Mouse (Mus musculus): ENCODE data around the gene Tas2r126. TPM values are rescaled to one million over a fixed set of nuclear protein-coding genes. Genes with fewer than 3 reads are reported as not detected.
"Not testable (repeated sequence)": the region's sequence is repeated elsewhere in the genome, so short reads cannot be mapped to it uniquely, and the experiment has no call there.

Gene Tas2r126
- polyA plus RNA-seq, 1 experiment, result 0.10 TPM

- H3K4me3 ChIP-seq (ENCODE audit: insufficient read depth, low read length), result no peak overlapping the region
- H3K4me1 ChIP-seq (ENCODE audit: control insufficient read depth, insufficient read depth, low read length), result no peaks in the 10 kb centered on the region
- no peak for TF ChIP-seq POLR2A (IDR thresholded peaks at IDR 0.05; ENCODE audit: extremely low read depth, insufficient read depth, low read length)
- no peak for TF ChIP-seq CTCF (IDR thresholded peaks at IDR 0.05; ENCODE audit: extremely low read depth, insufficient read depth, low read length)
- no peak overlapping the region for H3K27ac ChIP-seq (ENCODE audit: insufficient read depth, low read length)
Measured at GRCm38 (mm10) chr6:42419443-42419842, 14.9 kb upstream of the Tas2r126 start.

GRCm38 (mm10) chr6:42421439-42421838 lies 12.9 kb upstream of the Tas2r126 start:
- TF ChIP-seq POLR2A (IDR thresholded peaks at IDR 0.05; ENCODE audit: extremely low read depth, insufficient read depth, low read length), result no peak
- H3K4me3 ChIP-seq (ENCODE audit: insufficient read depth, low read length), result no peak overlapping the region
- H3K27ac ChIP-seq (ENCODE audit: insufficient read depth, low read length), result no peak overlapping the region
- H3K4me1 ChIP-seq (ENCODE audit: control insufficient read depth, insufficient read depth, low read length), result no peaks in the 10 kb centered on the region

GRCm38 (mm10) chr6:42424472-42424871 lies 9.9 kb upstream of the Tas2r126 start:
- H3K27ac ChIP-seq (ENCODE audit: insufficient read depth, low read length), result no peak overlapping the region
- TF ChIP-seq CTCF (IDR thresholded peaks at IDR 0.05; ENCODE audit: extremely low read depth, insufficient read depth, low read length) (no peak), POLR2A (IDR thresholded peaks at IDR 0.05; ENCODE audit: extremely low read depth, insufficient read depth, low read length) (no peak)
- H3K4me1 ChIP-seq (ENCODE audit: control insufficient read depth, insufficient read depth, low read length), result no peaks in the 10 kb centered on the region
- H3K4me3 ChIP-seq (ENCODE audit: insufficient read depth, low read length), result no peak overlapping the region

- H3K4me3 ChIP-seq (ENCODE audit: insufficient read depth, low read length), result no peak overlapping the region
- H3K27ac ChIP-seq (ENCODE audit: insufficient read depth, low read length), result no peak overlapping the region
- TF ChIP-seq CTCF (IDR thresholded peaks at IDR 0.05; ENCODE audit: extremely low read depth, insufficient read depth, low read length), result no peak
- no peak for TF ChIP-seq POLR2A (IDR thresholded peaks at IDR 0.05; ENCODE audit: extremely low read depth, insufficient read depth, low read length)
- no peaks in the 10 kb centered on the region for H3K4me1 ChIP-seq (ENCODE audit: control insufficient read depth, insufficient read depth, low read length)
Measured at GRCm38 (mm10) chr6:42426337-42426736, 8.0 kb upstream of the Tas2r126 start.

- TF ChIP-seq POLR2A (IDR thresholded peaks at IDR 0.05; ENCODE audit: extremely low read depth, insufficient read depth, low read length), result no peak
- no peak for TF ChIP-seq CTCF (IDR thresholded peaks at IDR 0.05; ENCODE audit: extremely low read depth, insufficient read depth, low read length)
- Histone ChIP-seq H3K4me1 (ENCODE audit: control insufficient read depth, insufficient read depth, low read length) (no peaks in the 10 kb centered on the region), H3K27ac (ENCODE audit: insufficient read depth, low read length) (no peak overlapping the region), H3K4me3 (ENCODE audit: insufficient read depth, low read length) (no peak overlapping the region)
Measured at GRCm38 (mm10) chr6:42433554-42433953, 781 bp upstream of the Tas2r126 start.

GRCm38 (mm10) chr6:42435490-42435889 lies 1.2 kb downstream of the Tas2r126 start:
- H3K4me3 ChIP-seq (ENCODE audit: insufficient read depth, low read length), result no peak overlapping the region
- no peaks in the 10 kb centered on the region for H3K4me1 ChIP-seq (ENCODE audit: control insufficient read depth, insufficient read depth, low read length)
- no peak overlapping the region for H3K27ac ChIP-seq (ENCODE audit: insufficient read depth, low read length)
- TF ChIP-seq POLR2A (IDR thresholded peaks at IDR 0.05; ENCODE audit: extremely low read depth, insufficient read depth, low read length), result no peak
- no peak for TF ChIP-seq CTCF (IDR thresholded peaks at IDR 0.05; ENCODE audit: extremely low read depth, insufficient read depth, low read length)

- TF ChIP-seq POLR2A (IDR thresholded peaks at IDR 0.05; ENCODE audit: extremely low read depth, insufficient read depth, low read length), result no peak
- TF ChIP-seq CTCF (IDR thresholded peaks at IDR 0.05; ENCODE audit: extremely low read depth, insufficient read depth, low read length), result no peak
- Histone ChIP-seq H3K4me1 (ENCODE audit: control insufficient read depth, insufficient read depth, low read length) (no peaks in the 10 kb centered on the region), H3K4me3 (ENCODE audit: insufficient read depth, low read length) (no peak overlapping the region), H3K27ac (ENCODE audit: insufficient read depth, low read length) (no peak overlapping the region)
Measured at GRCm38 (mm10) chr6:42441395-42441794, 7.1 kb downstream of the Tas2r126 start.

GRCm38 (mm10) chr6:42444491-42444890 lies 10.2 kb downstream of the Tas2r126 start:
- Histone ChIP-seq H3K4me1 (ENCODE audit: control insufficient read depth, insufficient read depth, low read length) (no peaks in the 10 kb centered on the region), H3K27ac (ENCODE audit: insufficient read depth, low read length) (no peak overlapping the region), H3K4me3 (ENCODE audit: insufficient read depth, low read length) (no peak overlapping the region)
- TF ChIP-seq POLR2A (IDR thresholded peaks at IDR 0.05; ENCODE audit: extremely low read depth, insufficient read depth, low read length) (no peak), CTCF (IDR thresholded peaks at IDR 0.05; ENCODE audit: extremely low read depth, insufficient read depth, low read length) (no peak)

- Histone ChIP-seq H3K27ac (ENCODE audit: insufficient read depth, low read length) (no peak overlapping the region), H3K4me3 (ENCODE audit: insufficient read depth, low read length) (no peak overlapping the region), H3K4me1 (ENCODE audit: control insufficient read depth, insufficient read depth, low read length) (no peaks in the 10 kb centered on the region)
- no peak for TF ChIP-seq CTCF (IDR thresholded peaks at IDR 0.05; ENCODE audit: extremely low read depth, insufficient read depth, low read length)
Measured at GRCm38 (mm10) chr6:42447381-42447780, 13.0 kb downstream of the Tas2r126 start.

GRCm38 (mm10) chr6:42465096-42465495 lies 30.8 kb downstream of the Tas2r126 start, which contains the start of gene Olfr458:
TSS of gene Olfr458 (minus strand) at chr6:42465196.
- no peak within 1 kb of the TSS for H3K4me3 ChIP-seq (ENCODE audit: insufficient read depth, low read length)
- TF ChIP-seq POLR2A (IDR thresholded peaks at IDR 0.05; ENCODE audit: extremely low read depth, insufficient read depth, low read length) (no peak), CTCF (IDR thresholded peaks at IDR 0.05; ENCODE audit: extremely low read depth, insufficient read depth, low read length) (no peak)
- H3K27ac ChIP-seq (ENCODE audit: insufficient read depth, low read length), result no peak within 1 kb of the TSS
- no peaks in the 10 kb centered on the region for H3K4me1 ChIP-seq (ENCODE audit: control insufficient read depth, insufficient read depth, low read length)

- H3K4me1 ChIP-seq (ENCODE audit: control insufficient read depth, insufficient read depth, low read length), result no peaks in the 10 kb centered on the region
- H3K27ac ChIP-seq (ENCODE audit: insufficient read depth, low read length), result no peak overlapping the region
- H3K4me3 ChIP-seq (ENCODE audit: insufficient read depth, low read length), result no peak overlapping the region
- TF ChIP-seq CTCF (IDR thresholded peaks at IDR 0.05; ENCODE audit: extremely low read depth, insufficient read depth, low read length) (no peak), POLR2A (IDR thresholded peaks at IDR 0.05; ENCODE audit: extremely low read depth, insufficient read depth, low read length) (no peak)
Measured at GRCm38 (mm10) chr6:42470542-42470941, 36.2 kb downstream of the Tas2r126 start.

- H3K27ac ChIP-seq (ENCODE audit: insufficient read depth, low read length); H3K4me3 ChIP-seq (ENCODE audit: insufficient read depth, low read length); H3K4me1 ChIP-seq (ENCODE audit: control insufficient read depth, insufficient read depth, low read length): not testable (repeated sequence)
Measured at GRCm38 (mm10) chr6:42471298-42471697, 37.0 kb downstream of the Tas2r126 start.

All from cortical plate, adult 2 months (tissue).